Mouse (Mus musculus) 3134 (cell line): Measurements from ENCODE around the gene Pfn2.
"Not testable (repeated sequence)": the region's sequence is repeated elsewhere in the genome, so short reads cannot be mapped to it uniquely, and the experiment has no call there.

Experiments
- DNase-seq: peaks from one replicate; pipeline ENCODE4 v3.0.0-alpha.2; 2011; ENCODE audit warnings: low spot score; ENCODE audit not compliant: insufficient read length; ENCODE audit errors: extremely low read depth

Pfn2 gene

GRCm38 (mm10) chr3:57847760-57848185 lies at the start of gene Pfn2:
TSS of gene Pfn2 (minus strand) at chr3:57848079.
- peak; percentile 18 for DNase-seq

GRCm38 (mm10) chr3:57882945-57883344 lies 35.1 kb upstream of the Pfn2 start:
- DNase-seq, result no peak

DNA sequence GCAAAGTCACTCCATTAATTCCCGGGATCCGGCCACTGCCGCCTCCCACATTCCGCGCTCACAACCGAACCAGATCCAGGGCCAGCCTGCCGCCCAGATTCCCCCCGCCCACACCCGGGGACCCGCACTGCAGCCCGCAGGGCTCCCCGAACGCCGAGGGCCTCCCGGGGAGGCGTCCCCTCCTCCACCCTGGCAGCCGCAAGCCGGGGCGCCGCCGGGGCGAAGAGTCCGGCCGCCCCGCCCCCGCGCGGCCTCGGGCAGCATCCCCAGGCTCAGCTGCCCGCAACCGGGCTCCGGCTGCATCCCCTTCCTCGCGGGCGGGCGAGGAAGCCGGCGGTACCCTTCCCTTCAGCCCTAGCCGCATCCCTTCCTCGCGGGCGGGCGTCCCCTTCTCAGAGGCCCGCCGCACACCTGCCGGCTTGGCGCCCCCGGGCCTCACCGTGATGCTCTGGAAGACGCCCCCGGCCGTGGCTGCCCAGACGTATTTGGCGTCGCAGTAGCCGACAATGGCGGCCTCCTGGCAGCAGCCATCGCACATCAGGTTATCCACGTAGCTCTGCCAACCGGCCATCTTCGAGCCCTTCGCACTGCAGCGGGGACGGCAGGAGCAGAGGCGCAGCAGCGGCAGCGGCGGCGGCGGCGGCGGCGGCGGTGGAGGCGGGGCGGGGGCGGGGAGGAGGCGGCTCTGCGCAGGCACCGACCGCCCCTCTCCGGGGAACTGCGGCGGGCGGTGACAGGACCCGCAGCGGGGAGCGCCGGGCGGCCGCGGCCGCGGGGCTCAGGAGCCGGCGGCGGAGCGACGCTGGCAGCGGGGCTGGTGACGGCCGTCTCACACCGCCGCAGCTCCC lies 743 bp downstream of the Pfn2 start:
- DNase-seq, result peak; percentile 3

GRCm38 (mm10) chr3:57846662-57846911 lies 1.3 kb downstream of the Pfn2 start:
- DNase-seq, result no peak

DNA sequence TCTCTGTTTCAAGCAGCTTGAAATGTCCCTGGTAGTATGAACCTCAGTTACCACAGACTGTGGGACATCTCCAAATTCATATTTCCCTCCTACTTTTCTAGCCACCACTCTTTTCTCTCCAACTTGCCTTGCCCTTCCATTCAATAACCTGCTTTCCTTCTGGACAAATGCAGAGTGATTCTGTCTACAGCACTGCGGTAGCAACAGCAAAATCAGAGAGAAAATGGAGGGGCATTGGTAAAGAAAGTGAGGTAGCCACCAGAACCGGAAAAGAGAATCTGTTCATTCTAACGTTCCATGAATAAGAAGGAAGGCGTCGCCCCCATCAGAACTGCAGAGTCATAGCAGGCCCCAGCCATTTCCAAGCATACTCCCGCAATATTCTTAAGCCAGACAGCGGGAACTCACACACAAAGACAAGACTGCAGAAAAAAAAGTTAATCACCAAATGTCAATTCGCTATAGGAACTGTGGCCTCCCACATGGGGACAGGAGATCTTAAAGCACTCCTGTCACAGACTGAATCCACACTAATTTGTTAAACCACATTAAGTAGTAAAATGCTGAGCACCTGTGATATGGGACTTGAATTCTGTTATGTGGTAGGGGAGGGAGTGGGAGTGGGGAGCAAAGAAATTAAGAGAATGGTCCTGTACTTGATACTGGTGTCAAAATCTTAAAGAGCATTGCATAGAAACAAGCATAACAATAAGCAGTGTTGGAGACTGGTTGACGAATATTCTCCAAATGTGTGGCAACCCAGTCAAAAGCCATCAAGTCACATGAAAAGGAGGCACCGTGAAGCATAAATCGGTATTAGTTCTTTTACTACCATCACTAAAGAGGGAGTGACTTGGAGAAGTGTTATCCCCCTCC lies 1.9 kb downstream of the Pfn2 start:
- DNase-seq, result no peak

DNA sequence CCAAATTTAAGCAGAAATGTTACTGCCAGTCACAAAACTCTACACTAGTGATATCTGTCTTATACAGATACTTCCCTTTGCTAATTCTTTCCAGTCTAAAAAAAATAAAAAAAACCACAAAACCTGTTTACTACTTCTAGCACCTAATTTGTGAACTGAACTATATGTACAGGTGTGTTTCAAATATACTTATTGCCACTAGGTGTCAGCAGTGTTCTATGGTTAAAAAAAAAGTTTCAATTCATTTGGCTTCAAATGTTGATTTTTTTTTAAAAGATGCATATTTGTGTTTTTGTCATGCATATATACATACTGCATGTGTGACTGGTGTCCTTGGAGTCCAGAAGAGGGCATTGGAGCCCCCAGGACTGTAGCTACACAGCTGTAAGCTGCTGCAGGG lies 4.1 kb downstream of the Pfn2 start:
- no peak for DNase-seq

- no peak for DNase-seq
Measured at GRCm38 (mm10) chr3:57836911-57837310, 11.0 kb downstream of the Pfn2 start.

DNA sequence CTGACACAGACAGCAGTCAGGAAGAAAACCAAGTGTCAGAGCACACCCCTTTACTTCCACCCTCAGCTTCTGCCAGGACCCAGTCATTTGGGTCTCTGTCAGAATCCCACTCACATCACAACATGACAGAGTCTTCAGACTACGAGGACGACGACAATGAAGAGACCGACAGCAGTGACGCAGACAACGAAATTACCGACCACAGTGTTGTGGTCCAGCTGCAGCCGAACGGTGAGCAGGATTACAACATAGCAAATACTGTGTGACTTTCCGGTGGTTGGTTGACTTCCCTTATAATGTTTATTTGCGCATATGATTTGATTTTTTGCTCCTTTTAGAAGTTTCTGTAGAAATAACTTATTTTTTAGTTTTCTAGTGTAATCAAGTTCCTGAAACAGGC lies 14.3 kb downstream of the Pfn2 start:
- DNase-seq, result no peak

DNA sequence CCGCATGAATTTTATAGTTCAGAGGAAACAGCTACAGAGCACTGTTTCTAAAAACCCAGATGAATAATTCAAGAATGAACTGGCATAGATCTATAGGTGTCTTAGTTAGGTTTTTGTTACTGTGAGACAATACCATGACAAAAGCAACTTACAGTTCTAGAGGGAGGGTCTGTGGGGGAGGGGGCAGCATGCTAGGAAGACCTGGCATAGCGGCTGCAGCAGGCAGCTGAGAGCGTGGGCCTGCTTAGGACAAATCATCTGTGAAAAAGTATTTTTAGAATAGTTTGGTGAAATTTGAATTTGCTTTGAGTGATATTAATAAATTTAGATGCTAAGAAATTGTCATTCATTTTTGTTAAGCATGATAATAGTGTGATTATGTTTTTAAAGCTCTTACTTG lies 22.0 kb downstream of the Pfn2 start:
- DNase-seq, result no peak

- peak; percentile 10 for DNase-seq
Measured at GRCm38 (mm10) chr3:57815447-57815846, 32.4 kb downstream of the Pfn2 start.

DNA sequence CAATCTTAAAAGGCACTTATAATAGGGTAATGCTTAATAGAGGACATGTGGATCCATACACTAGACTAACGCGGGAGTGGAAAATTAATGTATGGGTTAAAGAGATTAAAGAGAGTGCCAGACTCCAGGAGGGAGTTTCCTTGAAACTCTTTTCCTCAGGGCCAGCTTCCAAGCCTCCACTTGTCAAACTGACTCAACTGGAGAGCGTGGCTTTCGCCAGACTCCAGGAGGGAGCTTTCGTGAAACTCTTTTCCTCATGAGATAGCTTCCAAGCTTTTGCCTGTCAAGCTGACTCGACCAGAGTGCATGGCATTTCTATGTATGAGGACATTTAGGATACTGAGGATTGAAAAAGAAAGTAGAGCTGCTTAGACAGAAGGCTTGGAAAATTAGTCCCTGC lies 52.8 kb downstream of the Pfn2 start:
- not testable (repeated sequence) for DNase-seq
